Mouse (Mus musculus) heart, postnatal 0 days (tissue): Measurements from ENCODE around the gene Tmc8. TPM values are rescaled to one million over a fixed set of nuclear protein-coding genes. Genes with fewer than 3 reads are reported as not detected.
A peak's percentile ranks its signal among the peaks of the same experiment; 100 is the strongest.

Experiments used
- ATAC-seq: fragments of 200-750 bp; cut with Nextera tagmentation; 2 replicates; pipeline ENCODE4 v1.8.0; 2017; ENCODE audit warnings: low read depth, moderate number of reproducible peaks, moderate library complexity; ENCODE audit not compliant: insufficient read depth
- DNase-seq: peaks from one replicate; pipeline ENCODE4 v3.0.0-alpha.2; 2016; ENCODE audit warnings: low spot score
- H3K27ac ChIP-seq: fragments of 300-500 bp; sonication (generic); 2 replicates; pipeline ENCODE4 v1.5.1; 2014; ENCODE audit warnings: low read depth, mild to moderate bottlenecking
- H3K27me3 ChIP-seq: fragments of 300-500 bp; sonication (generic); 2 replicates; pipeline ENCODE4 v1.6.1; 2014; ENCODE audit warnings: low read length, mixed read lengths; ENCODE audit not compliant: control insufficient read depth, insufficient read depth
- H3K36me3 ChIP-seq: fragments of 300-500 bp; sonication (generic); replicated peaks from 2 replicates; pipeline ENCODE4 v1.6.1; 2014; ENCODE audit warnings: low read length, mixed read lengths; ENCODE audit not compliant: control insufficient read depth, insufficient read depth
- H3K4me1 ChIP-seq: fragments of 300-500 bp; sonication (generic); 2 replicates; pipeline ENCODE4 v1.6.1; 2014; ENCODE audit warnings: antibody characterized with exemption; ENCODE audit not compliant: control insufficient read depth, insufficient read depth
- H3K4me2 ChIP-seq: fragments of 300-500 bp; sonication (generic); 2 replicates; pipeline ENCODE4 v1.6.1; 2014; ENCODE audit warnings: low read depth, mild to moderate bottlenecking, low read length, moderate library complexity
- H3K4me3 ChIP-seq: fragments of 300-500 bp; sonication (generic); 2 replicates; pipeline ENCODE4 v1.5.1; 2014; ENCODE audit warnings: low read depth, low read length
- H3K9ac ChIP-seq: fragments of 300-500 bp; sonication (generic); replicated peaks from 2 replicates; pipeline ENCODE4 v1.6.1; 2014; ENCODE audit warnings: low read depth, low read length, mixed read lengths
- H3K9me3 ChIP-seq: fragments of 300-500 bp; sonication (generic); replicated peaks from 2 replicates; pipeline ENCODE4 v1.6.1; 2016; ENCODE audit warnings: low read length; ENCODE audit not compliant: control insufficient read depth
- CTCF ChIP-seq: IDR thresholded peaks from 2 replicates; pipeline ENCODE4 v1.5.1; 2016; ENCODE audit warnings: antibody characterized with exemption, control low read depth, low read depth
- EP300 ChIP-seq: IDR thresholded peaks from 2 replicates; pipeline ENCODE4 v1.6.1; 2016; ENCODE audit warnings: antibody characterized with exemption, low read depth
- WGBS: fragments of 180-500 bp; shearing (Covaris S2); extraction: QIAGEN DNeasy Blood & Tissue Kit; methylation state at CpG from one replicate; pipeline ENCODE4 v1.1.7; 2014; 5-methylcytosine and 5-hydroxymethylcytosine counted together
- polyA plus RNA-seq: library from polyadenylated mRNA; unstranded; fragments of >200 nt; fragmentation: Nextera tagmentation; extraction: Ambion mirVana; gene quantifications from 2 replicates; pipeline ENCODE4 v1.2.1, GENCODE M21; 2015
- total RNA-seq: library from RNA; depleted of rRNA; stranded (reverse); fragments of >200 nt; gene quantifications from 2 replicates; pipeline ENCODE4 v1.2.3, GENCODE M21; 2014; ENCODE audit warnings: low replicate concordance

Tmc8 gene
- total and polyA plus RNA-seq, 2 experiments from 2014 or later = 2.3 to 8.7 TPM

DNA sequence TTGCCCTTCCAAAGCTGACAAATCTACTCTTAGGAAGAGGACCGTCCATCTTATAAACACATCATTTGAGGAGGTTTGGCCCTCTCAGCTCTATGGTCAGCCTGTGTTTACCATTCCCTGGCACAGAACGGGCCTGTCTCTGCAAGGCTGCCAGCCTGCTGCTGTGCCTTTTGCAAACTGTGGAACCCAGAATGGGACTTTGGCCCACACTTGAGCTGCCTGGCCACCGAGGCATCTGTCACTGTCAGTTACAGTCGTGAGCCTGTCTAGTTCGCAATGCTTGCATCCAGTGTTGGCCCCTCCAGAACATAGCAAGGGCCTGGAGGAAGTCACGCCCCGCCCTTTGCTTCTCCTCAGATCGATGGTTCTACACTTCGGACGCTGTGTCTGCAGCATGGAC, 22.6 kb upstream of the Tmc8 start:
- DNase-seq = no peak
- H3K9ac ChIP-seq = no peak overlapping the region
- no peak overlapping the region for H3K27ac ChIP-seq
- no peaks in the 10 kb centered on the region for H3K9me3 ChIP-seq
- TF ChIP-seq EP300 (no peak), CTCF (no peak)
- no peaks in the 10 kb centered on the region for H3K4me1 ChIP-seq
- H3K4me2 ChIP-seq = no peak overlapping the region
- WGBS = 91% methylated on average over 10 of the region's 10 CpGs
- H3K4me3 ChIP-seq = no peak overlapping the region
- peaks cover 80% of the 10 kb centered on the region for H3K36me3 ChIP-seq
- H3K27me3 ChIP-seq = no peaks in the 10 kb centered on the region
- no peak for ATAC-seq

DNA sequence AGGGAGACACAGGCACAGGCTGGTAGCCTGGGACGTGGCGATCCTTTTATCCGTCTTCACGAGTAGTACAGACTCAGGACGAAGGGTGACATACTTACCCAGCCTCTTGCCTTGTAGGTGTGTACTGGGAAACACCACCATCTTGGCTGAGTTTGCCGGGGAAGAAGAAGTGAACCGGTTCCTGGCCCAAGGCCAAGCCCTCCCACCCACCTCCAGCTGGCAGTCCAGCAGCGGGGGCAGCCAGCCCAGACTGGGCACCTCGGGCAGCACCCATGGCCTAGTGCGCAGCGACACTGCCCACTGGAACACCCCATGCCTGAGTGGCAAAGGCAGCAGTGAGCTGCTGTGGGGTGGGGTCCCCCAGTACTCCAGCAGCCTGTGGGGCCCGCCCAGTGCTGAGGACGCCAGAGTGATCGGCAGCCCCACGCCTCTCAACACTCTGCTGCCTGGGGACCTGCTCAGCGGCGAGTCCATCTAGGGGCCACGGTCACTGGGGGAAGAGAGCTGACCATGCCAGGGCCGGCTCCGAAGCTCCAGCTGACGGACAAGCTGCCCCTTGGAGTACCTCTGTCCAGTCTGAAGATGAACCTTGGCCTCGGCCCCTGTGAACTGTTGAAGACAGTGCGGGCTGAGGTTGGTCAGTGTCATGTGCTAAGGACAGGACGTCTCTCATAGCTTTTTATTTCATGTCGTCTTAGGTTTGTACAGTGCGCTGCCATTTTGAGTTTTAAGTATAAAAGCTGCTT, 21.3 kb upstream of the Tmc8 start:
- WGBS = 83% methylated on average over 26 of the region's 26 CpGs
- Histone ChIP-seq H3K9ac (no peak overlapping the region), H3K4me3 (no peak overlapping the region), H3K4me2 (no peak overlapping the region), H3K36me3 (peaks cover 75% of the 10 kb centered on the region), H3K27me3 (no peaks in the 10 kb centered on the region), H3K9me3 (no peaks in the 10 kb centered on the region), H3K27ac (no peak overlapping the region), H3K4me1 (no peaks in the 10 kb centered on the region)
- DNase-seq = no peak
- ATAC-seq = no peak
- TF ChIP-seq CTCF (no peak), EP300 (no peak)

DNA sequence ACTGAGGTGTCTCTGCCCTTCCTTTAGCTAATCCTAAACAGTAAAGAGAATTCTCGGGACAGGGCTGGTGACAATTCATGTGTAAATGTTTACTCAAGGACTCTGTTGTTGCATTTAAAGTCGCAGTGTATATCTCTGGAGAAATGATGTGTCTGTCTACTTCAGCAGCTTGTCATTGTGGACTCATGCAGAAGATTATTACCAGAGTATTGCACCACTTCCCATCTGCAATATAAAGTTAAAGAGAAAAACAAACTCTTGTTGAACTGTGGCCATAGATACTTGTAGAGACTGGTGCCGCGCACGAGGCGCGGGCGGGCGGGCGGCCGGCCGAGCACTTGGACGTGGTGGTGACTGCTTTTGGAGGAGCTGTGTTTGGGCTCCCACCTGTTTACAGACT, 20.1 kb upstream of the Tmc8 start:
- no peaks in the 10 kb centered on the region for H3K4me1 ChIP-seq
- no peak overlapping the region for H3K4me3 ChIP-seq
- WGBS = 88% methylated on average over 13 of the region's 13 CpGs
- no peak overlapping the region for H3K4me2 ChIP-seq
- H3K27me3 ChIP-seq = no peaks in the 10 kb centered on the region
- TF ChIP-seq CTCF (no peak), EP300 (no peak)
- ATAC-seq (no peak), DNase-seq (no peak)
- H3K36me3 ChIP-seq = peaks cover 65% of the 10 kb centered on the region
- no peak overlapping the region for H3K9ac ChIP-seq
- no peak overlapping the region for H3K27ac ChIP-seq
- H3K9me3 ChIP-seq = no peaks in the 10 kb centered on the region

DNA sequence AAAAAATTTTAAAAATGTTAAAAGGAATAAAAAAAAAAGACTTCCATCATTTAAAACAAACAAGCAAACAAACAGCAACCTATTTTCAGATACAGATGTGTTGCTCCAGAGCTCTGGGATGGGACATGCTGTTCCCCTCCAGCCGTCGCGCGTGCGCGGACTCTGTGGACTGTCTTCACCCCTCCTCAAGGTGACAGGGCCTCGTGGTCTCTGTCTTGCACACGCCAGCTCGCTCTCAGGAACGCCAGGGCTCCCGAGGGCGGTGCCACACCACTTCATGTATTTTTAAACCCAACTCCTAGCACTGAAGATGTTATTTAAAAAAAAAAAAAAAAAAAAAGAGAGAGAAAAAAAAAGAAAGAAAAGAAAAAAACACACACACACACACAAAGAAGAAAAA, 19.6 kb upstream of the Tmc8 start:
- H3K4me1 ChIP-seq = no peaks in the 10 kb centered on the region
- TF ChIP-seq CTCF (no peak), EP300 (0 out of 2 replicates have a peak, but pooled peaks have one; percentile 36)
- no peak overlapping the region for H3K4me2 ChIP-seq
- WGBS = 40% methylated on average over 12 of the region's 12 CpGs
- no peaks in the 10 kb centered on the region for H3K9me3 ChIP-seq
- DNase-seq (peak; percentile 42), ATAC-seq (peak; percentile 57; the same call in 1 of the 2 replicates)
- no peaks in the 10 kb centered on the region for H3K27me3 ChIP-seq
- no peak overlapping the region for H3K4me3 ChIP-seq
- H3K27ac ChIP-seq = no peak overlapping the region
- no peak overlapping the region for H3K9ac ChIP-seq
- peaks cover 62% of the 10 kb centered on the region for H3K36me3 ChIP-seq

DNA sequence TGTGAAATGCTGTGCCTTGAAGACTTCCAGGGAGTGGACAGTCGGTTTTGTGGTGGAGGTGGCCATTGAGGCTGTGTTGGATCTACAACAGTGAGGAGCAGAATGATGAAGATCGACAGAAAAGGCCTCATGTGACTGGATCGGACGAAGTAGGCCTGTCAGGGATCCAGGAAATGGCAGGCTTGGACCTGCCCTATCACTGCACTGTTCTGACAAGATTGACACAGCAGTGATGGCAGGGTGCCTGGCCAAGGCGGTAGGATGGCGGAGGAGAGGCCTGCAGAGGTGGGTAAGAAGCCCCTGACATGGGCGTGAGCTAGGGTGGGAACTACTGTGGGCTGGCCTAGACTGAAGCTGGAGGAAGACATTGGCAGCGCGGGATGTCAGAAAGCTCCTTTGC, 17.6 kb upstream of the Tmc8 start:
- 73% methylated on average over 9 of the region's 9 CpGs for WGBS
- no peaks in the 10 kb centered on the region for H3K27me3 ChIP-seq
- ATAC-seq = no peak
- no peak overlapping the region for H3K4me3 ChIP-seq
- H3K36me3 ChIP-seq = peaks cover 47% of the 10 kb centered on the region
- no peak overlapping the region for H3K9ac ChIP-seq
- no peaks in the 10 kb centered on the region for H3K9me3 ChIP-seq
- no peak overlapping the region for H3K27ac ChIP-seq
- no peak for DNase-seq
- no peak for TF ChIP-seq CTCF
- H3K4me2 ChIP-seq = no peak overlapping the region
- no peaks in the 10 kb centered on the region for H3K4me1 ChIP-seq

DNA sequence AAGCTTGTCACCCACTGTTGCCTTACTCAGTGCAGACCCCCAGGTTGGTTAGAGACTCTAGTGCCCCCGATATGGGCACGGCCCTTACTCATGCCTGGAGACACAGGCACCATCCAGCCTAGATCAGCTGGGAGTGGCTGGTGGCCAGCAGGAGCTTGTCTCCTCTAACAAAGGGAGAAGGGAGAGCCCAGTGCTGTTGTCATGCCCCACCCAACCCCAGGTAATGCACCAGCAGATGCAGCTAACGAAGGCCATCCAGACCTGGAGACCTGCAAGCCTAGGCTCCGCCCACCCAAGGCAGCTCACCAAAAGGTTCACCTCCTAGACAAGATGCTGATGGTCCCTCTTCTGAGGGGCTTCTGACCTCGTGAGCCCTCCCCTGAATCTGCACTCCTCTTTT, 16.5 kb upstream of the Tmc8 start:
- Histone ChIP-seq H3K27ac (no peak overlapping the region), H3K4me3 (no peak overlapping the region), H3K36me3 (peaks cover 36% of the 10 kb centered on the region), H3K9me3 (no peaks in the 10 kb centered on the region), H3K27me3 (no peaks in the 10 kb centered on the region), H3K4me2 (no peak overlapping the region), H3K9ac (no peak overlapping the region), H3K4me1 (no peaks in the 10 kb centered on the region)
- no peak for DNase-seq
- ATAC-seq = no peak
- TF ChIP-seq EP300 (no peak), CTCF (no peak)
- 86% methylated on average over 5 of the region's 5 CpGs for WGBS
